Mouse (Mus musculus) C2C12 (cell line): ENCODE measurements around the gene Trim67.

Source experiments
- CEBPB ChIP-seq: IDR thresholded peaks from one replicate; pipeline ENCODE4 v1.6.1; 2011; ENCODE audit warnings: low read depth, mild to moderate bottlenecking, control low read depth, moderate library complexity
- CTCF ChIP-seq: IDR thresholded peaks from one replicate; pipeline ENCODE4 v1.5.1; 2011; ENCODE audit not compliant: control insufficient read depth, insufficient read depth, insufficient read length
- MAX ChIP-seq: IDR thresholded peaks from one replicate; pipeline ENCODE4 v1.6.1; 2011; ENCODE audit warnings: mild to moderate bottlenecking, control low read depth
- MYOD1 ChIP-seq: IDR thresholded peaks from one replicate; pipeline ENCODE4 v1.6.1; 2011; ENCODE audit warnings: low read depth; ENCODE audit not compliant: control insufficient read depth, insufficient read length
- USF1 ChIP-seq: IDR thresholded peaks from one replicate; pipeline ENCODE4 v1.6.1; 2011; ENCODE audit warnings: low read depth, mild to moderate bottlenecking, control low read depth, moderate library complexity

DNA sequence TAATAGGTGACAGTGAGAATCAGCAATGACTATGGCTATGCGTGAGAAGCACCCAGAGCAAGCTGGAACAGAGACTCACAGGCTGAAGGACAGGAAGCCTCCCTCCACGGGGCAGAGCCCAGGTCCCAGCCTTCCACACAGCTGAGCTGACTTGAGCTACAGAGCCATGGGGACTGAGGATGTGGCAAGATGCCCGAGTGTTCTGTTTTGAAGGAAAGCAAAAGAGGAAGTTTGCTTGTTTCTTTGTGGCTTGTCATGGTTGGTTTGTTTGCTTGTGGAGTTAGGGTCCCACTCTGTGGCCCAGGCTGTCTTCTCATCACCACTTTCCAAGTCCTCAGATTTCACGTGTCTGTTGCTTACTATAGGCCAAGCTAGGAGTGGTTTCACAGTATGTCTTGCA, 2.2 kb upstream of the Trim67 start:
- no peak for TF ChIP-seq CTCF
- TF ChIP-seq MYOD1 = no peak
- TF ChIP-seq MAX = no peak
- TF ChIP-seq CEBPB = no peak
- TF ChIP-seq USF1 = no peak
